Mouse (Mus musculus): Measurements from ENCODE around the gene Mapkapk2.

The Mapkapk2 gene

GRCm38 (mm10) chr1:131110525-131111106 lies 13.0 kb upstream of the Mapkapk2 start:
- no peak for DNase-seq (ENCODE audit: low spot score)

GRCm38 (mm10) chr1:131107575-131108308 lies 10.1 kb upstream of the Mapkapk2 start:
- DNase-seq (ENCODE audit: low spot score), result no peak

- no peak for DNase-seq (ENCODE audit: low spot score)
Measured at GRCm38 (mm10) chr1:131103776-131104424, 6.3 kb upstream of the Mapkapk2 start.

- DNase-seq (ENCODE audit: low spot score), result no peak
Measured at GRCm38 (mm10) chr1:131100808-131101207, 3.2 kb upstream of the Mapkapk2 start.

- DNase-seq (ENCODE audit: low spot score), result peak; percentile 76
Measured at GRCm38 (mm10) chr1:131096803-131097699, 575 bp downstream of the Mapkapk2 start.

GRCm38 (mm10) chr1:131096132-131096695 lies 1.4 kb downstream of the Mapkapk2 start:
- DNase-seq (ENCODE audit: low spot score), result no peak

GRCm38 (mm10) chr1:131095574-131095973 lies 2.1 kb downstream of the Mapkapk2 start:
- DNase-seq (ENCODE audit: low spot score), result no peak

- no peak for DNase-seq (ENCODE audit: low spot score)
Measured at GRCm38 (mm10) chr1:131093889-131094288, 3.7 kb downstream of the Mapkapk2 start.

- DNase-seq (ENCODE audit: low spot score), result no peak
Measured at GRCm38 (mm10) chr1:131092846-131093245, 4.8 kb downstream of the Mapkapk2 start.

GRCm38 (mm10) chr1:131092173-131092572 lies 5.5 kb downstream of the Mapkapk2 start:
- DNase-seq (ENCODE audit: low spot score), result no peak

- DNase-seq (ENCODE audit: low spot score), result no peak
Measured at GRCm38 (mm10) chr1:131091481-131091880, 6.1 kb downstream of the Mapkapk2 start.

- no peak for DNase-seq (ENCODE audit: low spot score)
Measured at GRCm38 (mm10) chr1:131090877-131091276, 6.7 kb downstream of the Mapkapk2 start.

GRCm38 (mm10) chr1:131090261-131090660 lies 7.4 kb downstream of the Mapkapk2 start:
- DNase-seq (ENCODE audit: low spot score), result no peak

GRCm38 (mm10) chr1:131089525-131090127 lies 8.0 kb downstream of the Mapkapk2 start:
- no peak for DNase-seq (ENCODE audit: low spot score)

- no peak for DNase-seq (ENCODE audit: low spot score)
Measured at GRCm38 (mm10) chr1:131088547-131088946, 9.1 kb downstream of the Mapkapk2 start.

- no peak for DNase-seq (ENCODE audit: low spot score)
Measured at GRCm38 (mm10) chr1:131086907-131087306, 10.7 kb downstream of the Mapkapk2 start.

GRCm38 (mm10) chr1:131085957-131086739 lies 11.5 kb downstream of the Mapkapk2 start:
- no peak for DNase-seq (ENCODE audit: low spot score)

GRCm38 (mm10) chr1:131085272-131085671 lies 12.4 kb downstream of the Mapkapk2 start:
- no peak for DNase-seq (ENCODE audit: low spot score)

GRCm38 (mm10) chr1:131084289-131084688 lies 13.3 kb downstream of the Mapkapk2 start:
- no peak for DNase-seq (ENCODE audit: low spot score)

GRCm38 (mm10) chr1:131083609-131084008 lies 14.0 kb downstream of the Mapkapk2 start:
- DNase-seq (ENCODE audit: low spot score), result no peak

- no peak for DNase-seq (ENCODE audit: low spot score)
Measured at GRCm38 (mm10) chr1:131083122-131083521, 14.5 kb downstream of the Mapkapk2 start.
